Mouse (Mus musculus): ENCODE measurements at regions not wholly inside any gene's neighbourhood (a gene's known extent, or its start where the extent isn't known, plus 50 kb on each side); places are given as distances from the start of the nearest gene placed in this dataset.
A peak's percentile ranks its signal among the peaks of the same experiment; 100 is the strongest.

DNA sequence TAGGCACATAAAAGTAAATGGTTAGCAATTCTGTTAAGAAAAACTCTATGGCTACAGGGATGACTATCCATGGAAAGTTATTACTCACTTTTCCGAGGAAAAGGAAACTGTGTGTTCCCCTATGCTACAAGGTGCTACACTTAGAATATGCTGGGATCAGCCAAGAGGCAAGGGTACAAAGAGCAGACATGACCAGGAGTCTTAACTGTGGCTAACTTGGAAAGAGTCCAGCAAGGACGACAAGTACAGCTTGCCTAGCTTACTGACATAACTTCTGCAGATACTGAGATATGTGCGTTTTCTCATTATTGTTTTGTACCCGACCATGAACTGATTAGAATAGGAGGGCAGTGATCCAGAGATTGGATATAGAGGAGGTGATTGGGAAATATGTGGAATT is 296.4 kb downstream of the Gm16223 start:
- no peak for DNase-seq (ENCODE audit: extremely low spot score in 1 of 2, low spot score in 2 of 2)
- intact Hi-C loops (cut with DNase I): no loop called here

- no peak for DNase-seq (ENCODE audit: extremely low spot score in 1 of 2, low spot score in 2 of 2)
- intact Hi-C loops (cut with DNase I): no loop called here
These were observed 320.2 kb downstream of the Gm16223 start for GRCm38 (mm10) chr5:42387959-42388358.

- DNase-seq (ENCODE audit: extremely low spot score in 1 of 2, low spot score in 2 of 2): no peak
- intact Hi-C loops (cut with DNase I): no loop called here
These were observed 328.9 kb downstream of the Gm16223 start for GRCm38 (mm10) chr5:42396695-42397094.

GRCm38 (mm10) chr5:42409981-42410380 is 342.2 kb downstream of the Gm16223 start:
- intact Hi-C loops (cut with DNase I): loop anchor here (5.0 kb wide), 1 partner anchor 952 kb away; no protein-coding TSS in a partner anchor
- no peak for DNase-seq (ENCODE audit: extremely low spot score in 1 of 2, low spot score in 2 of 2)

DNA sequence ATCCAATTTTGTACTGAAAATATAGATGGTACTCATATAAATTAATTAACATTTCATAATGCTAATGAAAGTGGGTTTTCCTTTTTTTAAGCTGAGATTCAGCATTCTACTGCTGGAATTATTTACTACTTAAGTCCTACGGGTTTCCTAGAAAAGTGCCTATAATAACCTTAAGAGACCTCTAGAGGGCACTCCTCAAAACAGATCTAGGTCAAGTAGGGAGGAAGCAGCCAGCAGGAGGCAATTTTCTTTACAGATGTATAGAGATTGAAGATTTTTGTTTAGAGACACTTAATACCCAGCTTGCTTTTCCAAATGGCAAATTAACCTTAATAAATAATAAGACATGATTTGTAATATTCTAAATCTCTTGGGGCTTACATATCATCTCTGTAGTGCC is 344.5 kb downstream of the Gm16223 start:
- no peak for DNase-seq (ENCODE audit: extremely low spot score in 1 of 2, low spot score in 2 of 2)
- intact Hi-C loops (cut with DNase I): loop anchor here (5.0 kb wide), 1 partner anchor 950 kb away; no protein-coding TSS in a partner anchor

DNA sequence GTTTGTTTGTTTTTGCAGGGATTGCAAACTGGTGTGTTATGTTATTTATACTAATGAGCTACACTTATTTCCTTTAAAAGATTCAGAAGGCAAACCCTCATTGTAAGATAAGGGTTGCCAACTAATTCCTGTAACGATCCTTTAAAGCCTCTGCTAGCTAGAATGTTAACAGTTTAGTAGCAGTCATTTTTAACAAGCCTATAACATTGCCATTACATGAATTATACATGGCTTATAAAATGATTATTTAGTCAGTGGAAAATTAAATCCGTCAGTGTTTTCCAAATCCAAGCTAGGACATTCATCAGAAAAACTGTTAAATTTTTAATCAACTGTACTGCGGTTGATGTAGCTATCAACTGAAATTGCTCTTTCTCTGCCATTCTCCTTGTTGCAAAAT is 358.1 kb downstream of the Gm16223 start:
- DNase-seq (ENCODE audit: extremely low spot score in 1 of 2, low spot score in 2 of 2): no peak
- intact Hi-C loops (cut with DNase I): no loop called here

DNA sequence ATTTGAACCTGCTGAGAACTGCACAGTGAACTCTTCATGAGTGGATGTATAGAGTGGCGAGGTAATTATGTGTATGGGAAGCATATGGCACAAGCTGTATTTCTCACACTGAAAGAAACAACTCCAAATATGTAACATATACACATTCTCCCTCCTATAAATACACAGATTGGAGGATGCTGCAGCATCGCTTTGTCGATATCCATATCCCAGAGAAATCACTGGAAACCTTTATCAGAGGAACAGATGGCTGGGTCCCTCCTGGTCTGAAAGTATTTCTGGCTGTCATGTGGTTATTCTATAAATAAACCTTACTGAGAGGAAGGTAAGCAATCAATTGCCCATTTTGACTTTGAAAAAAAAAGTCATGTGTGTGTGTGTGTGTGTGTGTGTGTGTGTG is 365.4 kb downstream of the Gm16223 start:
- intact Hi-C loops (cut with DNase I): no loop called here
- DNase-seq (ENCODE audit: extremely low spot score in 1 of 2, low spot score in 2 of 2): no peak

- intact Hi-C loops (cut with DNase I): no loop called here
- no peak for DNase-seq (ENCODE audit: extremely low spot score in 1 of 2, low spot score in 2 of 2)
These were observed 380.9 kb downstream of the Gm16223 start for GRCm38 (mm10) chr5:42448644-42449043.

DNA sequence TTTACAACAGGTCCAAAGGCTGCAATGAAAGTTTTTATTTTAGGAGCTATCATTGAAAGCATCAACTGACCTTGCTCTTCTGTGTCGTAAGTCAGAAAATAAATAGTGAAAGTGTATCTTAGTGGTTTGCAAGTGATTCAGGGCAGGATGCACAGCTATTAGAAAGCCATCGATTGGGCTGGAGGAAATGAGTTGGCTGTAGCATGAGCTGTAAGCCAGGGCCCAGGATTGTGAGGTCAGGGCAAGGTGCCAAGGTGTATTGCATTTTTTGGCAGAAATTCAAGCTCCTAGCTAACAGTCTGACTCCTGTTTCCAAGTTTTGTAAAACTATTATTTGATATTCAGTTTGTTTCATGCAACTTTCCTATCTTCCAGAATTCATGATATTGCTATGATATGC is 381.8 kb downstream of the Gm16223 start:
- peak in 1 of 2 experiments; percentile 11 for DNase-seq (ENCODE audit: extremely low spot score in 1 of 2, low spot score in 2 of 2)
- intact Hi-C loops (cut with DNase I): no loop called here

- intact Hi-C loops (cut with DNase I): no loop called here
- DNase-seq (ENCODE audit: extremely low spot score in 1 of 2, low spot score in 2 of 2): no peak
These were observed 385.9 kb downstream of the Gm16223 start for GRCm38 (mm10) chr5:42453707-42454106.

- intact Hi-C loops (cut with DNase I): no loop called here
- DNase-seq (ENCODE audit: extremely low spot score in 1 of 2, low spot score in 2 of 2): no peak
These were observed 393.4 kb downstream of the Gm16223 start for GRCm38 (mm10) chr5:42461195-42461594.

- intact Hi-C loops (cut with DNase I): no loop called here
- DNase-seq (ENCODE audit: extremely low spot score in 1 of 2, low spot score in 2 of 2): peak in 1 of 2 experiments; percentile 16
These were observed 397.1 kb downstream of the Gm16223 start for GRCm38 (mm10) chr5:42464814-42465213.

DNA sequence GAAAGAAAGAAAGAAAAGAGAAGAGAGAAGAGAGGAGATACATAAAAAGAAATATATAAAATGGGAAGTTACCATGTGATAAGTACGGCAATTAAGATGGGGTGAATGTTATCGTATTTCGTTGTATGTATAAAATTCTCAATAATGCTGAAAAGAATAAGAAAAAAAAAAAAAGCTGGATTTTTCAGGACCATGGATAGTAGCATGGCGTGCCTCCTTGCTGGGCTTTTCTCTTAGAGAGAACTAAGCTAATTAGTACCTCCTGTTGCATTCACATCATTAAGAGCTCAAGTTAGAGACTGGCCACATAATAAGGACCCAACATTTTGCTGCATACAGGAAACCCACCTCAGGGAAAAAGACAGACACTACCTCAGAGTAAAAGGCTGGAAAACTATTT is 405.7 kb downstream of the Gm16223 start:
- intact Hi-C loops (cut with DNase I): no loop called here
- no peak for DNase-seq (ENCODE audit: extremely low spot score in 1 of 2, low spot score in 2 of 2)

DNA sequence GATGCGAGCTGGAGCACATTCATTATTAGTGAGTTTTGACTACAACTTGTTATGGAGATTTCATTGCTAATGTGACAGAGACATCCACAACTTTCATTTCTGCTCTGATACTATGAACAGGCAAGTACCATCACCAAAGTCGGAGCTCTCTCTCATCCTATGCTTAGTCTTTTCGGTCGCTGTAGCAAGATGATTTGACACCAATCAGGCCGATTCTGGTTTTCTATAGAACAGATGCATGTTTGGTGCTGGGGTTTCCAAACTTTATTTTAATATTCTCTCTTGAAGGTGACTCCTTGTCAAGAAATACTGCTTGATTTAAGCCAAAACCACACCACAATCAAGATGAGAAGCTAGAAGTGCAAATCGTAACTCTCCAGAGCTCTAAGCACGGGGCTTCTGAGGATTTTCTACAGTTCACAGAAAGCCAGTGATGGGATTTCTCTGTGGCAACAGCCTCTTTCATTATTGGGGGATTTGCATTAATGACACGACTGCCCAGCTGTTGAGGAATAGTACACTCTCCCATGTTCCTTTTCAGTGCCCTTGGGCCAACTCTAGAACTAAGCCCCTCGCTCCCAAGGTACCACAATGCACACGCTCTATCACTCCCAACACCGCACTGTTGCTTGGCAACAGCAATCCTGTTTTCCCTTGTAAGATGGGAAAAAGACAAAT is 434.5 kb downstream of the Gm16223 start:
- no peak for DNase-seq (ENCODE audit: extremely low spot score in 1 of 2, low spot score in 2 of 2)
- intact Hi-C loops (cut with DNase I): no loop called here

- intact Hi-C loops (cut with DNase I): no loop called here
These were observed 435.0 kb downstream of the Gm16223 start for GRCm38 (mm10) chr5:42502802-42503136.

GRCm38 (mm10) chr5:42509200-42509599 is 441.4 kb downstream of the Gm16223 start:
- intact Hi-C loops (cut with DNase I): no loop called here
- DNase-seq (ENCODE audit: extremely low spot score in 1 of 2, low spot score in 2 of 2): no peak

More at GRCm38 (mm10) chr5:42502802-42503136, 435.0 kb downstream of the Gm16223 start:
- DNase-seq (ENCODE audit: extremely low spot score in 1 of 2, low spot score in 2 of 2): no peak

GRCm38 (mm10) chr5:42523116-42524113 is 455.7 kb downstream of the Gm16223 start:
- intact Hi-C loops (cut with DNase I): no loop called here
- no peak for DNase-seq (ENCODE audit: extremely low spot score in 1 of 2, low spot score in 2 of 2)

GRCm38 (mm10) chr5:42525431-42525830 is 457.7 kb downstream of the Gm16223 start:
- no peak for DNase-seq (ENCODE audit: extremely low spot score in 1 of 2, low spot score in 2 of 2)
- intact Hi-C loops (cut with DNase I): no loop called here

- intact Hi-C loops (cut with DNase I): no loop called here
- DNase-seq (ENCODE audit: extremely low spot score in 1 of 2, low spot score in 2 of 2): no peak
These were observed 492.8 kb downstream of the Gm16223 start for GRCm38 (mm10) chr5:42560537-42560936.

GRCm38 (mm10) chr5:42563406-42563805 is 495.6 kb downstream of the Gm16223 start:
- no peak for DNase-seq (ENCODE audit: extremely low spot score in 1 of 2, low spot score in 2 of 2)

More at GRCm38 (mm10) chr5:42563406-42563805, 495.6 kb downstream of the Gm16223 start:
- intact Hi-C loops (cut with DNase I): no loop called here
